Mouse (Mus musculus) limb, embryonic 11.5 days (tissue): Measurements from ENCODE around the gene Gucy2g. TPM values are rescaled to one million over a fixed set of nuclear protein-coding genes. Genes with fewer than 3 reads are reported as not detected.
A peak's percentile ranks its signal among the peaks of the same experiment; 100 is the strongest.
"Not testable (repeated sequence)": the region's sequence is repeated elsewhere in the genome, so short reads cannot be mapped to it uniquely, and the experiment has no call there.

Experiments used
- ATAC-seq: fragments of 200-750 bp; cut with Nextera tagmentation; 2 replicates; pipeline ENCODE4 v1.8.0; 2017; ENCODE audit warnings: low read depth; ENCODE audit not compliant: insufficient number of reproducible peaks, low FRiP score, low TSS enrichment
- DNase-seq: peaks from one replicate; pipeline ENCODE4 v3.0.0-alpha.2; 2015; ENCODE audit warnings: low spot score
- H3K27ac ChIP-seq: fragments of 300-500 bp; sonication (generic); replicated peaks from 2 replicates; pipeline ENCODE4 v1.5.1; 2014; ENCODE audit warnings: low read depth, mild to moderate bottlenecking, low read length
- H3K27me3 ChIP-seq: fragments of 300-500 bp; sonication (generic); 2 replicates; pipeline ENCODE4 v1.6.1; 2014; ENCODE audit warnings: mild to moderate bottlenecking, low read length, mixed read lengths; ENCODE audit not compliant: control insufficient read depth, insufficient read depth
- H3K36me3 ChIP-seq: fragments of 300-500 bp; sonication (generic); 2 replicates; pipeline ENCODE4 v1.6.1; 2014; ENCODE audit warnings: mild to moderate bottlenecking, low read length, moderate library complexity, mixed read lengths; ENCODE audit not compliant: control insufficient read depth, insufficient read depth
- H3K4me1 ChIP-seq: fragments of 300-500 bp; sonication (generic); 2 replicates; pipeline ENCODE4 v1.6.1; 2014; ENCODE audit warnings: low read length, mixed read lengths; ENCODE audit not compliant: control insufficient read depth, insufficient read depth
- H3K4me2 ChIP-seq: fragments of 300-500 bp; sonication (generic); 2 replicates; pipeline ENCODE4 v1.6.1; 2014; ENCODE audit warnings: low read depth, mild to moderate bottlenecking, moderate library complexity; ENCODE audit not compliant: severe bottlenecking
- H3K4me3 ChIP-seq: fragments of 300-500 bp; sonication (generic); 2 replicates; pipeline ENCODE4 v1.5.1; 2014; ENCODE audit warnings: low read depth, low read length
- H3K9ac ChIP-seq: fragments of 300-500 bp; sonication (generic); 2 replicates; pipeline ENCODE4 v1.6.1; 2014; ENCODE audit warnings: mild to moderate bottlenecking, low read length
- H3K9me3 ChIP-seq: fragments of 300-500 bp; sonication (generic); 2 replicates; pipeline ENCODE4 v1.6.1; 2016; ENCODE audit warnings: low read length; ENCODE audit not compliant: control insufficient read depth
- WGBS: fragments of 180-500 bp; shearing (Covaris S2); extraction: QIAGEN DNeasy Blood & Tissue Kit; methylation state at CpG from one replicate; pipeline ENCODE4 v1.1.7; 2014; 5-methylcytosine and 5-hydroxymethylcytosine counted together
- microRNA-seq: library from miRNA; unstranded; fragments of <30 nt; microRNA quantifications from one replicate; pipeline ENCODE4, GENCODE M21; 2016
- polyA plus RNA-seq: library from polyadenylated mRNA; unstranded; fragments of >200 nt; fragmentation: Nextera tagmentation; extraction: Ambion mirVana; gene quantifications from 2 replicates; pipeline ENCODE4 v1.2.1, GENCODE M21; 2014

Gucy2g gene
- polyA plus RNA-seq, 1 experiment from 2014 or later: not detected

DNA sequence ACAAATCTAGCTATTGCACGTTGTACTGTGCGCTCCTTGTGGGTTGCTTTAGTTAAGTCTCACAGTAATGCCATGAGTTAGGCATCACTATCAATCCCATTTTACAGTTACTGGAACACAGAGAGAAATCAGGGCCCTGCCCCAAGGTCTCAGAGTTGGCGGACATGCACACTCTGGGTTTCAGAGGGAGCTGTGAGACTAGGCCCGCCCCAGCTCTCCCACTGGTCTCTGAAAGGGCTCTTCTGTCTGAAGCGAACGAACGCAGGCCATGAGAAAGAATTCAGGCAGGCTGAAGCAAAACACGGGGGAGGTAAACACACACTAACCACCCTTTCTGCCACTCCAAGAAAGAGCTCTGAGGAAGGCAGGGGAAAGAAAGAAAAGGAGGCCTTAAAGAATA, 82.4 kb downstream of the Gucy2g start:
- ATAC-seq (no peak), DNase-seq (no peak)
- Histone ChIP-seq H3K27ac (no peak overlapping the region), H3K4me3 (no peak overlapping the region), H3K4me1 (no peaks in the 10 kb centered on the region), H3K9ac (no peak overlapping the region), H3K4me2 (no peak overlapping the region), H3K27me3 (no peaks in the 10 kb centered on the region), H3K36me3 (no peaks in the 10 kb centered on the region), H3K9me3 (no peaks in the 10 kb centered on the region)
- 79% methylated on average over 8 of the region's 8 CpGs for WGBS

DNA sequence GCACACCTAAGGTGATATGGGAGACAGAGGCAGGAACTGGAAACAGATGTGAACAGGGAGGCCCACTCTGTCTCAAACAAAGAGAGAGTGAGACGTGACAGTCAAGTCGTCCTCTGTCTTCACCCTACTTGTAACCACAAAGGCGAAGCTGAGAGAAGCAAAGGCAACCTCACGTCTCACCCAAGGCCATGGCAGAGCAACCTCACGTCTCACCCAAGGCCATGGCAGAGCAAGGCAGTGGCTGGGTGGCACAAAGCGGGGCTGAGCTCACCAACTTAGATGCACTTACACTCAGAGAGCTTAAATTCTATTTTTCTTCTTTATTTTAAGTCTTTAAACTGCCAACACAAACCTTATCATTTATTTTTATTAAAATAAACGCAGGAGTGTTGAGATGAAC, 84.0 kb downstream of the Gucy2g start:
- DNase-seq (no peak), ATAC-seq (no peak)
- Histone ChIP-seq H3K36me3 (no peaks in the 10 kb centered on the region), H3K4me3 (no peak overlapping the region), H3K27ac (no peak overlapping the region), H3K9me3 (no peaks in the 10 kb centered on the region), H3K4me2 (no peak overlapping the region), H3K9ac (no peak overlapping the region), H3K27me3 (no peaks in the 10 kb centered on the region), H3K4me1 (no peaks in the 10 kb centered on the region)
- WGBS: 85% methylated on average over 7 of the region's 7 CpGs

DNA sequence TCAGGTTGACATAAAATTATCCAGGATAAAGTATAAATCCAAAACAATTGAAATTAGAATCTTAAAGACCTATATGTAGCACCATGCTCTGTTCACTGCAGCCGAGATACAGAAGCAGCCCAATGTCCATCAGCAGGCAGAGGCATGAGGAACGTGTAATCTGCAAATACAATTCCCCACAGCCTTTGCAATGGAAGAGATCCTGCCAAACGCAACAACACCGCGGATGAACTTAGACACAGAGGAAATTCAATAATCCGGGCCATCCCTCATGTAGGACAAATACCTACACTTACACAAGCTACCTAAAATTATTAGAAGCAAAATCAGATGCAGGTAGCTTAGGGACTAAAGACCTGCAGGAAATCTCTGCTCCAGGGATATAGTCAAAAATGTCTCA, 88.1 kb downstream of the Gucy2g start:
- no peak overlapping the region for H3K4me2 ChIP-seq
- ATAC-seq (no peak), DNase-seq (no peak)
- H3K9ac ChIP-seq: no peak overlapping the region
- H3K4me3 ChIP-seq: no peak overlapping the region
- H3K36me3 ChIP-seq: no peaks in the 10 kb centered on the region
- 92% methylated on average over 6 of the region's 6 CpGs for WGBS
- H3K27me3 ChIP-seq: no peaks in the 10 kb centered on the region
- H3K27ac ChIP-seq: no peak overlapping the region
- no peaks in the 10 kb centered on the region for H3K9me3 ChIP-seq
- no peaks in the 10 kb centered on the region for H3K4me1 ChIP-seq

DNA sequence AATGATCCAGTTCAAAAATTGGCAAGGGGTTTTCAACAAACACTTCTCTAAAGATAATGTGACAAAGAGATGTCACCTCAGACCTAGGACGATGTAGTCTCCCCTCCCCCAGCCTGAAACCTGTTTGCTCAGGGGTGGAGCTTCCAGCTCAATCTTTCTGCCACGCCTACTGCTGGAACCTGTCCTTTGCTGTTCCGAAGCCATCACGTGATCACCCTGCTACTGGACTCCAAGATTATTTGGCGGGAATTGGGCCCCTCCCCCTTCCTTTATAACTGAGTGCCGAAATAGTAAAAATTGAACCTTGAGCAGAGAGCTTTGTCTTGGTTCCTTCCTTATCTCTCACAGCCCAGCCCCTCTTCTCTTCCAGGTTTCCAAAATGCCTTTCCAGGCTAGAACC, 88.8 kb downstream of the Gucy2g start:
- not testable (repeated sequence) for H3K36me3 ChIP-seq, H3K9ac ChIP-seq, DNase-seq, ATAC-seq, H3K4me3 ChIP-seq, H3K9me3 ChIP-seq, H3K4me1 ChIP-seq, H3K27me3 ChIP-seq, H3K27ac ChIP-seq, H3K4me2 ChIP-seq
- 72% methylated on average over 5 of the region's 6 CpGs for WGBS

DNA sequence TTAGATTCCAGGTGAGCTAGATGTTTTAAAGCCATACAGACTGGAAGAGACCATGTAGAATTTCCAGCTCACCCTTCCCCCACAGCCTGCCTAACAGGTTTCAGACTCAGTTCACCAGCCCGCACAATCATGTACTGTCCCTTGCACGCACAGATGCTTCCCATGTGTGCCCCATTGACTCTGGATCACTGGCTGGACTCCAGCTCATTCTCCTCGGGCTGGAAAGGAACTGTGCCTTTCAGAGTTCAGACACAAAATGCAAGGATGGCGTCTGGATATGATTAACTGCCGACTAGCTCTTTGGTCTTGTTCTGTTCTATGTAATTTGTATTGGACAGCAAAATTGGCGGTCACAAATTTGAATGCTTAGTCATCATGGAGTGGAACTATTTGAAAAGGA, 91.4 kb downstream of the Gucy2g start:
- Histone ChIP-seq H3K9ac (no peak overlapping the region), H3K9me3 (no peaks in the 10 kb centered on the region), H3K27ac (no peak overlapping the region), H3K36me3 (no peaks in the 10 kb centered on the region), H3K27me3 (no peaks in the 10 kb centered on the region), H3K4me2 (no peak overlapping the region), H3K4me1 (no peaks in the 10 kb centered on the region; the same call in 1 of the 2 replicates), H3K4me3 (no peak overlapping the region)
- WGBS: 39% methylated on average over 6 of the region's 6 CpGs
- no peak for ATAC-seq
- peak; percentile 54 for DNase-seq

DNA sequence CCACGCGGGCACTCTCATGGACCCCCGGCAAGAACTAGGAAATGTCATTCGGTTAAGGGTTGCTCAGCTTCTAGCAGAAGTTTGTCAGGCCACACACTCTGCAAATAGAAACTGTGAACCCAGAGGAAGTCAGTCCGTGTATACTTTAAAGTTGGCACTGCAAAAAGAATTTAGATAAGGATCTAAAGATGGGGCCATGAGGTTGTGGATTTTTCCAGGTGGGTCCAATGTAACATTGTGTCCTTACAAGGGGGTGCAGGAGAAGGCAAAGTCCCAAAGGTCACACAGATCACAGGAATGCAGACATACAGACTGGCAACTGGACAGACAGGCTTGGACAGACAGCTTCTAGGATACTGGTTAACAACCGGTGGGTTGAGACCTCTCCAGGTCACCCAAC, 92.9 kb downstream of the Gucy2g start:
- Histone ChIP-seq H3K9me3 (no peaks in the 10 kb centered on the region), H3K9ac (no peak overlapping the region), H3K27me3 (no peaks in the 10 kb centered on the region), H3K27ac (no peak overlapping the region), H3K36me3 (no peaks in the 10 kb centered on the region), H3K4me1 (no peaks in the 10 kb centered on the region; the same call in 1 of the 2 replicates), H3K4me2 (no peak overlapping the region), H3K4me3 (no peak overlapping the region)
- 82% methylated on average over 6 of the region's 6 CpGs for WGBS
- DNase-seq (no peak), ATAC-seq (no peak)

Small RNA genes within 50 kb of the gene (microRNA-seq; reads per million reads assigned to microRNA genes)
- gene Mir6715: not detected

Other genes starting within 250 kb of the Gucy2g start
- gene Gpam, start 114.0 kb downstream of the Gucy2g start, polyA plus RNA-seq: 14.4 and 15.9 TPM in 2 replicates
- gene Tectb, start 60.5 kb downstream of the Gucy2g start, polyA plus RNA-seq: not detected in 2 replicates
- gene Acsl5, start 10.7 kb upstream of the Gucy2g start, polyA plus RNA-seq: 19.0 and 19.8 TPM in 2 replicates
- gene Zdhhc6, start 74.8 kb upstream of the Gucy2g start, polyA plus RNA-seq: 103 and 105 TPM in 2 replicates
- gene Vti1a, start 75.1 kb upstream of the Gucy2g start, polyA plus RNA-seq: 24.2 and 28.4 TPM in 2 replicates